Mouse (Mus musculus) splenic B cell, adult 2 months (primary cell): Measurements from ENCODE around the gene Tas2r105.

Experiments used
- DNase-seq: peaks from one replicate; pipeline ENCODE4 v3.0.0-alpha.2; 2011; ENCODE audit warnings: low read depth, low spot score
- H3K27me3 ChIP-seq: 2 replicates; pipeline ENCODE4 v1.6.1; 2012; ENCODE audit warnings: mild to moderate bottlenecking, low read length, moderate library complexity, mixed read lengths; ENCODE audit not compliant: control insufficient read depth, poor library complexity, insufficient read depth, severe bottlenecking
- H3K36me3 ChIP-seq: 2 replicates; pipeline ENCODE4 v1.6.1; 2012; ENCODE audit warnings: mild to moderate bottlenecking, low read length, moderate library complexity, mixed read lengths; ENCODE audit not compliant: control insufficient read depth, poor library complexity, insufficient read depth, severe bottlenecking

Gene Tas2r105

GRCm38 (mm10) chr6:131687395-131687794 lies at the start of gene Tas2r105:
Gene Tas2r105 (minus strand): TSS chr6:131687495.
- no peaks in the 10 kb centered on the region for H3K27me3 ChIP-seq

GRCm38 (mm10) chr6:131712803-131713202 lies 25.5 kb upstream of the Tas2r105 start:
- H3K27me3 ChIP-seq: no peaks in the 10 kb centered on the region
- no peaks in the 10 kb centered on the region for H3K36me3 ChIP-seq
- no peak for DNase-seq

More at GRCm38 (mm10) chr6:131687395-131687794, at the start of gene Tas2r105:
- no peaks in the 10 kb centered on the region for H3K36me3 ChIP-seq
- DNase-seq: no peak

GRCm38 (mm10) chr6:131689963-131690362 lies 2.7 kb upstream of the Tas2r105 start, which contains the start of gene Tas2r114:
Gene Tas2r114 (minus strand): TSS chr6:131690063.
- Histone ChIP-seq H3K36me3 (no peaks in the 10 kb centered on the region), H3K27me3 (no peaks in the 10 kb centered on the region)
- DNase-seq: no peak

- H3K36me3 ChIP-seq: no peaks in the 10 kb centered on the region
- H3K27me3 ChIP-seq: no peaks in the 10 kb centered on the region
- DNase-seq: no peak
These were observed 1.7 kb downstream of the Tas2r105 start, which contains the start of gene Tas2r104 for GRCm38 (mm10) chr6:131685644-131686043. Gene Tas2r104 (minus strand): TSS chr6:131685744.

GRCm38 (mm10) chr6:131678786-131679185 lies 8.5 kb downstream of the Tas2r105 start, which contains the start of gene Tas2r106:
Gene Tas2r106 (minus strand): TSS chr6:131678886.
- no peak for DNase-seq
- no peaks in the 10 kb centered on the region for H3K36me3 ChIP-seq

GRCm38 (mm10) chr6:131660049-131660448 lies 27.2 kb downstream of the Tas2r105 start, which contains the start of gene Tas2r107:
Gene Tas2r107 (minus strand): TSS chr6:131660149.
- no peaks in the 10 kb centered on the region for H3K27me3 ChIP-seq
- DNase-seq: no peak
- H3K36me3 ChIP-seq: no peaks in the 10 kb centered on the region

More at GRCm38 (mm10) chr6:131678786-131679185, 8.5 kb downstream of the Tas2r105 start, which contains the start of gene Tas2r106:
- no peaks in the 10 kb centered on the region for H3K27me3 ChIP-seq
